Mouse (Mus musculus) liver, adult 10 weeks (tissue): ENCODE data around the gene Rfx3. TPM values are rescaled to one million over a fixed set of nuclear protein-coding genes. Genes with fewer than 3 reads are reported as not detected.

Experiments used
- polyA plus RNA-seq: library from polyadenylated mRNA; stranded (reverse); fragments of 350-450 nt; fragmentation: Illumina TruSeq; extraction: RNeasy Lipid Tissue Mini Kit (QIAGEN cat#74804); gene quantifications from one replicate; pipeline ENCODE4 v1.2.3, GENCODE M21; 2014; ENCODE audit warnings: low read depth, low replicate concordance

Rfx3 gene
- polyA plus RNA-seq, result 2.2 TPM

GRCm38 (mm10) chr19:28010471-28011395 is at the start of gene Rfx3:
Gene Rfx3 (minus strand): TSS chr19:28011166.

